ENCODE assay signal across 8 mouse cellular contexts in the genomic region with DNA sequence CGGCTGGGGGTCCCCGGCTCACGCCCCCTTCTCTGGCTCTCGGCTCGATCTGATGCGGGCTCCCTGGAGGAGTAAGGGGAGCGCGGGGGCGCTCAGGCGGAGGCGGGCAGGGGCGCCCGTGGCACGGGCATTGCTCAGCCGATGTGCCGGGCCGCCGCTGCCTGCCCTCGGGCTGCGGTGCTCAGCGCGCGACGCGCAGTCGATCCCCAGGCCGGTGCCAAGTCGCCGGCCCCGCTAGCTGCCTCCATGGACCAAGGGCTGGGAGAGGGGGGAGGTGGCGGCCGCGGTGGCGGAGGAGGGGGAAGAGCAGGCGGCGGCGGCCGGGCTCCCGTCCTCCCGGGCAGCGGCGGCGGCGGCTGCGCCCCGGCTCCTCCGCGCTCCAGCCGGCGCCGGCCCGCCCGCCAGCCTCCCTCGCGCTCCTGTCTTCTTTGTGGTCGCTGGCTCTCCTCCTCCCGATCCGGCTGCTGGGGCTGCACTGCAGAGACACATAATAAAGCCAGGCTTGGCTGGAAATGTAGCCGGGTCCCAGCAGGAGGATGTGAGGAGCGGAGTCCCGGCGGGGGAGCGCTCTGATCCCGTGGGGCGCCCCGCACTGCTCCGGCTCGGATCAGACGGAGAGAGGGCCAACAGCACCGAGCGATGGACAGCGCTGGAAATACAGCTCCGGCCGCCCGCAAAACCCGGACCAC. TPM values are rescaled to one million over a fixed set of nuclear protein-coding genes. Genes with fewer than 3 reads are reported as not detected.
DNase-seq lines count a peak whose midpoint lies in the region; ATAC-seq and TF ChIP-seq lines count a peak whose summit lies in the region.

No protein-coding gene starts in this region.

- H3K4me1 ChIP-seq in hindbrain, embryonic 14.5 days (replicated peaks; ENCODE audit: control insufficient read depth, insufficient read depth, low read length), result peaks cover 53% of the 10 kb centered on the region
- peaks cover 14% of the 10 kb centered on the region; the same call in 1 of the 2 replicates for H3K4me1 ChIP-seq in lung, postnatal 0 days (ENCODE audit: insufficient read depth, low read depth, low read length)

- peak overlapping the region; percentile 97 for H3K4me2 ChIP-seq in hindbrain, embryonic 14.5 days (replicated peaks)
- H3K4me2 ChIP-seq in lung, postnatal 0 days (replicated peaks; ENCODE audit: low read depth, low read length), result peak overlapping the region; percentile 99

- peak overlapping the region; percentile 96 for H3K9ac ChIP-seq in hindbrain, embryonic 14.5 days
- 0 out of 2 replicates have a peak overlapping the region, but pooled peaks have one; percentile 3 for H3K9ac ChIP-seq in lung, postnatal 0 days (replicated peaks; ENCODE audit: low read depth)

- H3K4me3 ChIP-seq in hindbrain, embryonic 14.5 days (replicated peaks; ENCODE audit: low read length), result peak overlapping the region; percentile 92
- peak overlapping the region; percentile 72 for H3K4me3 ChIP-seq in lung, postnatal 0 days (ENCODE audit: low read depth, low read length)

- TF ChIP-seq EP300 in lung, postnatal 0 days (IDR thresholded peaks at IDR 0.05), result no peak

- ATAC-seq in hindbrain, embryonic 14.5 days (ENCODE audit: low FRiP score), result peak; percentile 78
- peak; percentile 80 for ATAC-seq in lung, postnatal 0 days
- ATAC-seq in erythroid progenitor cell, adult 5-6 weeks (replicated peaks; ENCODE audit: low FRiP score, poor library complexity, severe bottlenecking), result no peak

- no peaks in the 10 kb centered on the region for H3K9me3 ChIP-seq in hindbrain, embryonic 14.5 days (ENCODE audit: control insufficient read depth, low read length)
- no peaks in the 10 kb centered on the region for H3K9me3 ChIP-seq in lung, postnatal 0 days (ENCODE audit: low read length)

- peak; percentile 76 for DNase-seq in ZHBTc4 (ENCODE audit: low read depth, low spot score)
- peak; percentile 83 to 86 for DNase-seq in cerebellum, postnatal 36 days
- DNase-seq in gastrocnemius, adult 18-20 months (ENCODE audit: low spot score), result peak; percentile 81
- peak; percentile 79 for DNase-seq in hindbrain, embryonic 14.5 days (ENCODE audit: low spot score)
- peak; percentile 57 to 72 for DNase-seq in layer of hippocampus, postnatal 36 days
- peak; percentile 89 for DNase-seq in lung, postnatal 0 days (ENCODE audit: low spot score)
- peak; percentile 77 for DNase-seq in retina, postnatal 7 days (ENCODE audit: low read depth, low spot score)

- H3K36me3 ChIP-seq in hindbrain, embryonic 14.5 days (replicated peaks; ENCODE audit: control insufficient read depth, insufficient read depth), result no peaks in the 10 kb centered on the region
- H3K36me3 ChIP-seq in lung, postnatal 0 days (ENCODE audit: insufficient read depth, low read length), result no peaks in the 10 kb centered on the region

- WGBS in hindbrain, embryonic 14.5 days, result under 1% methylated on average over 51 of the region's 76 CpGs
- WGBS in lung, postnatal 0 days, result 2% methylated on average over 51 of the region's 76 CpGs

- H3K27me3 ChIP-seq in hindbrain, embryonic 14.5 days (ENCODE audit: control insufficient read depth, insufficient read depth, low read length), result 0 out of 2 replicates have a peak, but pooled peaks cover 6% of the 10 kb centered on the region
- peaks cover 25% of the 10 kb centered on the region for H3K27me3 ChIP-seq in lung, postnatal 0 days (replicated peaks; ENCODE audit: insufficient read depth, low read length)

- H3K27ac ChIP-seq in hindbrain, embryonic 14.5 days, result peak overlapping the region; percentile 98
- H3K27ac ChIP-seq in lung, postnatal 0 days (ENCODE audit: low read length), result no peak overlapping the region

- TF ChIP-seq CTCF in lung, postnatal 0 days (IDR thresholded peaks at IDR 0.05), result peak; percentile 80

RNA-seq across cellular contexts. Expression of a gene that starts 0.8 kb away (rescaled TPM):
- total RNA-seq in gastrocnemius, adult 18-20 months (2021), result 10 to 100 TPM; 15.0 to 19.1 TPM
- 42.3 and 45.6 TPM in 2 replicates for polyA plus RNA-seq in hindbrain, embryonic 14.5 days (2014; fragmentation: Nextera tagmentation; extraction: Ambion mirVana)
- 10 to 100 TPM; 32.0 to 32.5 TPM for total RNA-seq in layer of hippocampus, postnatal 36 days (2021)
- 2.1 and 3.5 TPM in 2 replicates for polyA plus RNA-seq in lung, postnatal 0 days (2015; fragmentation: Nextera tagmentation; extraction: Ambion mirVana)
- 0.42 TPM in 1 of 2 replicates, not detected in the other for total RNA-seq in erythroid progenitor cell, adult 5-6 weeks (2015; ENCODE audit: low replicate concordance)
- not detected in 2 replicates for total RNA-seq in erythroid progenitor cell, adult 5-6 weeks (2017; ENCODE audit: low replicate concordance)

Comparison
In these comparisons a context has a peak if more than half of its experiments do, and no peak if none do; other contexts are left out.
1. RNA of a gene that starts 0.8 kb away (total RNA-seq): 32.0 to 32.5 TPM in layer of hippocampus, postnatal 36 days and 15.0 to 19.1 TPM in gastrocnemius, adult 18-20 months; 0.42 TPM in erythroid progenitor cell, adult 5-6 weeks; every median in the first group is over 10 times any median in the second.
2. Peak in every context shown above with its lines, with median percentiles within 50 percentile points of each other: DNase-seq.